Mouse (Mus musculus) heart, postnatal 0 days (tissue): ENCODE results near the gene Smad6.

Experiments
- CTCF ChIP-seq: IDR thresholded peaks from 2 replicates; pipeline ENCODE4 v1.5.1; 2016; ENCODE audit warnings: antibody characterized with exemption, control low read depth, low read depth
- EP300 ChIP-seq: IDR thresholded peaks from 2 replicates; pipeline ENCODE4 v1.6.1; 2016; ENCODE audit warnings: antibody characterized with exemption, low read depth

DNA sequence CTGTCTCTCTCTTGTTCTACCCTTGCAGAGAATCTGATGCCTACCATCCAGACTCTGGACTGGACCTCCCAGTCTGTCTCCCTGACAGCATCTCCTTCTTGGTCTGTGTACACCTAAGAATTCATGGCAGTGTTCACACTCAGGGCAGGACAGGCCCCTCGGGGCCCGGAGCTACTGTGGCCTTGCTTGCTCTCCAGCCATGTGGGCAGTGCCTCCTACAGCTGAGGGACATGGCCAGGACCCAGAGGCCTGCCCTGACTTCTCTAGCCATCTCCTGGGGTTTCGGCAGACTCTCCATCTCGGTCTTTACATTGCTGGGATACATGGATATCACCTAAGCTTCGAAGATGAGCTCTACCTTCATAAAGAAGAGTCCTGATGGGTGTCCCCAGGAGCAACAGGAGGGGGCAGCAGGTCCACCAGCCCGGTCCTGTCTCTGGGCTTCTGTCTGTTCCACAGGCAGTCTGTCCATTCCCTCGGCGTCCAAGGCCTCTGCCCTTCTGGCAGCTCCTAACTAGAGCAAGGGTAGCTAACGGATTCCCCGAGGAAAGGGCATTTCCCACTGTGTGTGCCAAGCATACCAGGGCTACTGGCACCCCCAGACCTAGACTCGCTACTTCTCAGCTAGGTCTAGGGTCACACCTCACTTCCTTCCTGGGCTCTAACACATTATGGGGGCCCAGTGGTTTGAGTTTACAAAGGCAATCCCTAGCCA lies 49.1 kb downstream of the Smad6 start:
- TF ChIP-seq CTCF (no peak), EP300 (no peak)
